Mouse (Mus musculus) R1 (cell line): ENCODE measurements around the gene Slc1a1.
A peak's percentile ranks its signal among the peaks of the same experiment; 100 is the strongest.

Experiments
- DNase-seq: peaks from one replicate; pipeline ENCODE4 v3.0.0-alpha.2; 2018; ENCODE audit warnings: low read depth, low spot score

Gene Slc1a1

DNA sequence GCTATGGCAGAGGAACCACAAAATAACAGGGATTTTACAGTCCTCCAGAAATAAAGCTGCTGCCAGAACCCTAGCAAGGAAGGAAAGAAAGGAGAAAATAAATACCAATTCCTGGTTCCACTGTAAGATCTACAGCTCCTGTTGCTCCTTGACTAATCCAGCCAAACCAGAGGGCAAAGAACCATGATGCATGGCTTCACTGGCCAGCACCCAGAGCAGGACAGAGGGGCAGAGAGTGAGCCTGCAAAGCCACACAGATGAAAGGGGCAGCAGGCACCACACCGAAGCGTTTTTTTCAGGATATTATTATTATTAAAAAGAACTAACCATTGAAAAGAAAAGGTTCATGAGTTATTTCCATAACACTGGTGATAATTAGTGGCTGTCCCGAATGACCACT is 17.2 kb downstream of the Slc1a1 start:
- DNase-seq, result no peak

DNA sequence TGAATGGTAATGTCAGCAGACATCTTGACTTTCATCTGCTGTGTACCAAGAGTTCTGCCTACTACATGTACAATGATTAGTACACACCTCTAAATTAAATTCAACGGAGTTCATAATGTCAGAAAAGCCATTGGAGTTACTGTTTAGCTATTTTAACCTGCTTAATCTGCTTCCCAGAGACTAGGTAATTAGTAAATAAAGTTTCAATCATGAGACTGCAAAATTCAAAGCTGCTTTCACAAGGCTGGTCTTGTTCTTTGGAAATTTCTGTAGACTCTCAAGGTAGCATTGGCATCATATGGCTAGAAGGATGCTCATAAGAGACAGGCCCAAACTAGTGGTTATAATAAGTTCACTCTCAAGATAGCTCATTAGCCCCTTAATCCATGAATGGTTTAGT is 20.0 kb downstream of the Slc1a1 start:
- DNase-seq, result no peak

DNA sequence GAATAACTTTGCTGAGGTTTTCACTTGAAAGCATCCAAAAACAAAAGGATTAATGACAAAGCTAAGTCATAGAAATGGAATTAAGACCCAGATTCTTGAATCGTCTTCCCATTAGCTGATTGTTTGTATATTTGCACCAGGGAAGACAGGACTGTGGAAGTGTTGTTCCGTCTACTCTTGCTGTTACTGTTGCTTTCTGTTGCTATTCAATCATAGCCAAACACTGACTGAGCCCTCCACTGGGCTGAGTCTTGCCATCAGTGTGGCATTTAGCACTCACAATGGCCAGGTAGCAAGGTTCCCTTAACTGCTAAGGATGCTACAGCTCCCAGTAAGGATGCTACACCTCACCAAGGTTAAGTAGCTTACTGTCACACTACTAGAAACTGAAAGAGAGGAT is 25.4 kb downstream of the Slc1a1 start:
- DNase-seq, result no peak

DNA sequence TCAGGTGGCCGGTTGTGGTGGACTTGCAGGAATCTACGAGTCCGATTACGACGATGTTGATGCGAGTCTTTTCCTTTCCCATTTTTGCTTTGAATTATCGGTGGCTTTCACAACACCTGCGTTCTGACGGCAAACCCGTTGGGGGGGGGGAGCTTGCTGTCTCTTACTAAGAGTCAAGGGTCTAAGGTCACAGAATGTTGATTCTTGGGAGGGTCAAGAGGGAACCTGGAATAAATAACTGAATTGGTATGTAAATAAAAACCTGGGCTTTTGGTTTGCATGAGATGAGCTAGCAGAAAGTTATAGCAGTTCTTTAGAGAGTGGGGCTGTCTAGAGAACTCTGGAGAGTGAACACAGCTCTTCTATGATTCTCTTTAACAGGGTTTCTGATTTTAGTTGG is 28.8 kb downstream of the Slc1a1 start:
- DNase-seq, result no peak

DNA sequence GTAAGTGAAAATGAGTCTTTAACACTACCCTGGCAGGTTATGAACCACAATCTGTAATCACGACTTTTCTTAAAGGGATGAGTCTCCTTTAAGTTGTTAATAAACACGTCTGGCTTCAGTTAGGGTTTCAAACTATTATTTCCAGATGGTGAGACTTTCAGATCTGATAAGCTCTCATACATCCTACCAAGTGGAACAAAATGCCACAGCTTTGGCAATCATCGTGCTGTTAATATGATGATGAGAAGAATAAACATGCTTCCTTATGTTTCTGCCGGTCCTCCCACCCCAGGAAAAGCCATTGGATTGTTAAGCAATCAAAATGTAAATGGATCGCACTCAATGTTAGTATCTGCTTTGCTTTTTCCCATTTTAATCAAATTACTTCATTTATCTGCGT is 30.1 kb downstream of the Slc1a1 start:
- DNase-seq, result no peak

DNA sequence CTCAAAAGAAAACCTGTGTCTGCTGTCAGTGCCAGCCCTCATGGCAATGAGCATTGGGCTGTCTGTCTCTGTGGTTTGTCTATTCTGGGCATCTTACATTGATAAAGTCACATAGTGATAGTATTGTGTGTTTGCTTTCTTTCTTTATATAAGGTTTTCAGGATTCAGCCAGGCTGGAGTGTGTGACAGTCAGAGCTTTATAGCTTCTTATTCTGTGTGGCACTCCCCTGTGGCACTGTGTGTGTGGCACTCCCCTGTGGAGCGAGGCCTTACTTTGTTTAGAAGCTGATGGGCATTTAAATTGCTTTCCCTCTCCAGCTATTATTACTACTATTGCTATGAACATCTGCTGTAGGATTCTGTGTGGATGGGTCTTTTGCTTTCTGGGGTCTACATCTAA is 30.7 kb downstream of the Slc1a1 start:
- DNase-seq, result no peak

DNA sequence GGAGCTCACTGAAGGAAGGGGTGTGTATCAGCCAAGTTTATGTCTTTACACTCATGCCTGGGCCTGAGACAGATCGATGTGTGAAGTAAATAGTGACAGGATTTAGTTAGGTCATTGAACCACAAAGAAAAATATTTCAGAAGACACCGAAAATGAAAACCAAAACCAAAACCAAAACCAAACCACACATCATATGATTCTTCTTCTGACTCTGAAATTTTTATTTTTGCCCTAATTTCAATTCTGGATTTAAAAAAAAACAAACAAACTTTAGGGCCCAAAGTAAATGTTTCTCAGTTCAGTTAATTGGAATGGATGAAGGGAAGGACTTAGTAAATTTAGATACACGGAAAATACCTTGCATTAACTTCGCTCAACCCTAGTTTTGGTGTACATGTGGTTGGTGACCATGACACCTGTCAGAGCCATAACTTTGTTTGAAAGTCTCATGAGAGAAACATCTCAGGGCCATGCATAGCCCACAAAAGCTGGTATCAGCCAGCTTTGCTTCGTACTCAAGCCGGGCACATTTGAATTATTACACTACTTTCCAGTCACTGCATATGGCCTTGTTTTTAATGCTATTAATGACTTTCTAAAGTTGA is 34.5 kb downstream of the Slc1a1 start:
- no peak for DNase-seq

DNA sequence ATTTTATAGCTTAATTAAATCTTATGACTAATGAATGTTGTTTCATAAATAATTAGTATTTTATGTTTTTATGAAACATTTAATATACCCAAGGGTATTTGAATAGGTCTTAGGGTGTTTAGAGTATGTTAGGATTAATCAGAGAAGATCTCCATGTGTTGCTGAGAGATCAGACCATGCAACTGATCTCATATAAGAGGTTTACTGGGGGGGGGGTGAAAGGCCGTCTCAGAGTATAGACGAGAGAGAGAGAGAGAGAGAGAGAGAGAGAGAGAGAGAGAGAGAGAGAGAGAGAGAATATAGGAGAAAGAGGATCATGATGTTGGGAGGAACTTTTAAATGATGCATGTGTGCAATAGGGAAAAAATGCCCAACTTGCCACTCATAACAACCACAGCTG is 35.5 kb downstream of the Slc1a1 start:
- no peak for DNase-seq

DNA sequence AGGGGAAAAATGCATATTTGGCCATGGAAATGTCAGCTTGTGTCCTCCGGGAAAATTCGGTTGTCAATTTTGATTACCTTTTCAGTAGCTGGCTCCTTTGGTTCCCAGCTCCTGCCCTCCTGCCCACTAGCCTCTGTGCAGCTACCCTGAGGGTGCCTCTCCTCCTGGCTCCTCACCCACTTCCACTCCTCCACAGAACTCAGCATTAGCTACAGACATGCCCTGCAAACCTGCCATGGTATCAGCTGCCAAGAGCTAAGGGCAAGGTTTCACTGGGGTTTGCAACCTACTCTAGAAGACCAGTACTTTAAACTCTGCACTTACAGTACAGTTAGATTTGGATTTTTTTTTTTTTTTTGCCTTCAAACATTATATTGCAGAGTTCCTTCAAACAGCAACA is 44.6 kb downstream of the Slc1a1 start:
- DNase-seq, result no peak

DNA sequence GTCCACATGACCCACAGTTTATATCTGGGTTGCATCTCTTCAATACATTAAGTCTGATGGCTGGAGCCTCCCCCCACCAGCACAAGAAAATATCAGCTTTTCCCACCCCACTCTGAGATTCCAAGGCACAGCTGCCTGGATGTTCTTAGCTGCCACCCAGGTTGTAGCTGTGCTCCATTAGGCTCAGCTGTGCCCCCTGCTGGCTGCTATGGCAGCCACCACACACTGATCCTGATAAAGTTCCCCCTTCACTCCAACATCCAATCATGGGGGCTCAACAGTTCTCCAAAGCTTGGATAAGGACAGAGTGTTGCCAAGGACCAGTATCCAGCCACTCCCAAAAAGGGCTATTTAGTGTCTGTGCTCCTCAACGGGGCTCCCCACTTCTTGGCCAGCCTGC is 48.3 kb downstream of the Slc1a1 start:
- peak; percentile 71 for DNase-seq

DNA sequence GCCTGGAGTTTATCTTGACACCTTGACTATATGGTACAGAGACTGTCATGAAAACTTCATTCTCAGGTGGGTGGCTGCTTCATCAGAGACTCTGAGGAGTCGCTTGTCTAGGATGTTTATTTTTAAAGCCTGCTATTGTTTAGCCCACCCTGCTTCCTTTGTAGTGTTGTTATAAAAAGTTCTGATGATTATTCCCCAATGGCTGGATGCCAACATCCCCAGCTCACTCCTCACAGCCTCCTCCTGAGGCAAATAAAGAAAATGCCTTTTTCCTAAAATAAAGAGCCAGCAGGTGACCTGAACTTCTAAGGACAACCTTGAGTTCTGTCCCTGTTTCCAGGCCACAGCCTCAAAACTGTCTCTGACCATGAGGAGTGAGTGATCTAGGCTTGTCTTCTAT is 53.6 kb downstream of the Slc1a1 start:
- no peak for DNase-seq

DNA sequence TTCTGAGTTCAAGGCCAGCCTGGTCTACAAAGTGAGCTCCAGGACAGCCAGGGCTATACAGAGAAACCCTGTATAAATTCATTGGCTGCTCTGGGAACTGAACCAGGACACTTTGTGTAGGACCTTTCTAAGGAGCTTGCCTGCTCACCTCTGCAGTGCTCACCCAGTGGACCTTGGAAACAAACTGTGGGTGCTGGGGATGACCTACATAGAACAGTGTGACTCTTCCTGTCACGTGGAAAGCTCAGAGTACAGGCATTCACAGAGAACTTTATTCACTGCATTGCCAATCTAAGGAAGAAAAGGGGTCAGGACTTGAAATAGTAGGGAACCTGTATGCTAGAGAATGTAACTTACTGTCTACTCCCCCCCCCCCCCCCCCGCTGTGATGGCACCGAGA is 54.4 kb downstream of the Slc1a1 start:
- DNase-seq, result no peak

DNA sequence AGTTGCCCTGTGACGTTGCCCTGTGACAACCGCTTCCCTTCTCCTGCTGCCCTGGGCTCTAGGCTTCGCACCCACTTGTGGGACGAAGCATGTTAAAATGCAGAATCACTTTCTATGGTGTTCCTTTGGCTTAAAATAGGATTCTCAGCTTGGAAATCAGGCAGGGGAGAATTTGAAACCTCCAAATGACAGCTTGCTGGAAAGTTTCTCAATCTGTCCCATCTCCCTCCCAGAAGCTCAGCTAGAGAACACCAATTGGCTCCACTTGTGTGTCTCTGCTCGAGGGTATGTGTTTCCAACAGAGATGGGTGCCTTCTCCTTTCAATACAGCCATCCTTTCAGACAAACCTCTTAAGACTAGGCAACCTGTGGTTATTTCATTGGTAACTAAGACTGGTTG is 56.4 kb downstream of the Slc1a1 start:
- DNase-seq, result no peak

DNA sequence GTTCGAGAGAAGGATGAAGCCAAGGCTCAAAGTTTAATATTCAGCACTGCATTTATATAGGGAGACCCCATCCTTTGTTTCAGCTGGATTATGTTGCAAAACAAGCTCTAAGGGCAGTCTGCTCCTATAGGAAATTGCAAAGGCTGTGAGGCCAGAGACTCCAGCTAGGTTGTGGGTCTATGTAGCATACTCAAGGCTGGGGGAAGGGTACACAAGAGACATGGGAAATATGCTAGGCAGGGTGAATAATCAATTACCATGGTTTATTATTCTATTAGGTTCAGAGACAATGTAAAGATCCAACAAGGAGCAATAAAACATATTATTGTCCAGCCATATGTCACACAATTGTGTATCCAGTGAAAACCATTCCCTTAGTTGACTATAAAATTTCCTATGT is 57.0 kb downstream of the Slc1a1 start:
- no peak for DNase-seq

DNA sequence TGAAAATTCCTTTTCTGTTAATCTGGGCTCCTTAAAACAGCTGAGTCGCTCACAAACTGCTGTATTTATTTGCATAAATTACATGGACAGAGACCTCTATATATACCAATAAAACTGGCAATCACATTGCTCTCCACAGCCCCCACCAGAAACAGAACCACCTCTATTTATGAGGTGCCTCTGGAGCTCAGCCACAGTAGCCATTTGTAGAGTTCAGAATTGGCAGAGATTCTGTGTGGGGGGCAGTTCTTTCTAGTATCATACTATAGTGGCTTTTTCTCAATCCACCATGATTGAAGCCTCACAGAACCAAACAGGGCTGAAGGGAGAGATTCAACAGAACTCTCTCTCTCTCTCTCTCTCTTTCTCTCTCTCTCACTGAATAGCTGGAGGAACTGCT is 61.8 kb downstream of the Slc1a1 start:
- no peak for DNase-seq

DNA sequence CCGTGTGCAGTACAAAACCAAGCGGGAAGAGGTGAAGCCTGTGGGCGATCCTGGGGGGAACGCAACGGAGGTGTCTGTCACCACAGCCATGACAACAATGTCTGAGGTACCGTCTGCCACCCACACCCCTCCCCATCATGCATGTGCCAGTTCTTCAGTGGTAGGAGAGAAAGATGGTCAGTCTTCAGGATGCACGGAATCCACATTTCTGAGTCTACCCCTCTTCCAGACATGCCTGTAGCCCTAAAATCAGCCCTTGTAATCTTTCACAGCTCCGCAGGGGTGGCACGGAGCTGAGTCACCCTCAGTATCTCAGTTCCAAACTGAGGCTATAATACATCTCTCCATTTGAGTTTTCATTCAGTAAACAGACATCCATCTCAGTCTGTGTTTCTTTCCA is 62.6 kb downstream of the Slc1a1 start:
- DNase-seq, result no peak

DNA sequence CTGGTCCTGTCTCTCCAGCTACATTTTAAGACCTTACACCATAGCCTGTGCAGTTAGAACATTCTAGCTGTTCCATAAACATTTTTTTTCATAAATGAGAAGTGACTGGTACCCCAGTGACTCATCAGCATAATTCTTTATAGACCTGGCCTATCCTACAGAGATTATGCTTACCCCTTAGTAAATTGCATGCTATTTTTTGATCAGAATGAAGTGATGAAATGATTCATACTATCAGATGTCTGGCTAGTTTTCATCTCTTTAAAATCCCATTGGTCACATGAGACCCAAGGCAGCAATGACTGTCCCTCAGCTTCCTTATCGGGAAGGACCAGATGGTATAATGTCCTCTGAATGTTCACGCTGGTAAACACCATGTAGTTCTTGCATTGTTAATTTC is 65.9 kb downstream of the Slc1a1 start:
- DNase-seq, result no peak

DNA sequence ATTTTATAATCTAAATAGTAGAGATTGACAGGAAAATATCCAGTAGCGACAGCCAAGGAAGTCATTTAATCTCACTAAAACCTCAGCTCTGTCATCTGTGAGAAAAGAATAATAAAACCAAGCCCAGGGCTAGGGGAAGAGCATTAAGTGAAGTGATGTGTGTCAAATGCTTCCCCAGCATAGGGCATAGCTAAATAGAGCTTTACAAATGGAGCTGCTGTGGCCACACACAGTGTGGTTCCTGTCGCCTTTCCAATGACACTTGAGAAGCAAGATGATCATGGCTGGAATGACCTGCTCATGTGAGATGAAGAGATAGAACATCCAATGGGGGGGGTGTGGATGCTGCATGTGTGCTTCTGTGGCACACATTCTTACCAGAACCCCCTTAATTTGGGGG is 67.3 kb downstream of the Slc1a1 start:
- no peak for DNase-seq

DNA sequence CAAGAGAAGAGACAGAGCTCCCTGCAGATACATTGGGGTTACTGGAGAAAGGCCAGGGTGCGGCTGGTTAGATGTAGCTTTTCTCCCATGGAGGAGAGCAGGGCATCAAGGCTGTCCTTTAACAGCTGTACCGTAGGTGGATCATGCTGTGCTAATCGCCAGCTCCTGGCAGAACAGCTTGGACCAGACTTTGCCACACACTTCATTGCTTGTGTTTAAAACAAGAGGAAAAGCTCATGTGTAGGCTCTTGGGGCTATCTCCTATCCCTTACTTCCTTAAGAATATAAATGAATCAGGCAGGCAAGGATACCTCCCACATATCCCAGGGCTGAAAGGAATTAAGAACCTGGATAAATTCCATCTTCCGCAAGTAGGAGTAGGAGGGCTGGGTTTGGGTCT is 68.0 kb downstream of the Slc1a1 start:
- no peak for DNase-seq

DNA sequence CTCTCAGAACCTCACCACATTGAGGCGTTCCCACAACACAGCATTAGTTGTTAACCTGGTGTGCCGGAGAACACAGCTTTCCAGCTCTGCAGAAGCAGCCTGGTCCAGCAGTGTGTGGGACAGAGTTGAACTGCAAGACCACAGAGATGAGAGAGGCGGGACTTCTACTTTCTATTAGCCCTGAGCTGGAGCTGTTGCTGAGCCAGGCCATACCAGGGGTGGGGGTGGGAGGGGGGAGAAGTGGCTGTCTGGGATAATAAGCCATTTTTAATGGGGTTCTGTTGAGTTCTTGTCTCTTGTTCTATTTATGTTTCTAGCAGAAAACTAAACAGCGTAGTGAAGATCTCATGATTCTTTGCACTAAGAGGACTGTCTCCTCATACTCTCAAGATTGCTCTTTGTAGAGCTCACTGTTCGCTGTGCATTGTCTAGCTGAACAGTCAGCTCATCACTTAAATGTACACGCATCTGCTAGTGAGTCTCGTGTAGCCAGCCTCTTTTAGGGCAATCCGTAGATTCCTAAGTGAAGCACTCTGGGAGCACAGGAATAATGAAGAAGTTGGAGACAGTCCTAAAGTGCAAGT is 68.8 kb downstream of the Slc1a1 start:
- no peak for DNase-seq

DNA sequence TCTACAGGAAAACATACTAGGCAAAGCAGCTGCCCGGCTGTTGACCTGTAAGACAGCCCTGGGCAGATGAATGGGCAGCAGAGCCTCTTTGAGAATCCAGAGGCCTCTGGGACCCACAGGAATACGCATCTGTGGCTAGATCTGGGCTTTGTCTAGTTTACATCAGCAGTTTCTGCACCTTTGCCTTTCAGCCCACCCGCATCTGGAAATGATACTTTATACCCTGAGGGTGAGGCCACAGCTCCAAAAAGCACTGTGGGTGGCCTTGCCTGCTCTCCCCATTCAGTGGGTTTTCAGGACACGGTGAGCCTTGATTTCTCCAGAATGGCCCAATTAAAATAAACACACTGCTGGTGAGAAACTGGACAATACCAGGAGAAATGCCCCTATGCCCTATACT is 73.3 kb downstream of the Slc1a1 start:
- DNase-seq, result no peak

DNA sequence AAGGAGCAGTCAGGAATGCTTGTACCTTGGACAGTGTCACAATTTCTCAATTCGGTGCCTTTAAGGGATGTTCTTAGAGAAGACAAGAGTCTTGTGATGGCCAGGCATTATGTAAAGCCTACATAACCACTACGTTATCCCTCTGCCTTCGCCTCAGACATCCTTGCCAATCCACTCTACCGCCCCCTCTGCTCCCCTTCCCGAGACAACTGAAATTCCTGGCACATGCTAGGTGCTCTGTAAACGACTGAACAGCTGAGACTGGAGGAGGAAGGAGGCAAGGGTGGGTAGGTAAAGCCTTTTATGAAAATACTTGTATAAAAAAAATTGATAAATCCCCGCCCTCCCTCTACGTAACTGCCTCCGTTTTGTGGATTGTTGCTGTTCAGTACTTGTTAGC is 73.8 kb downstream of the Slc1a1 start:
- DNase-seq, result no peak

DNA sequence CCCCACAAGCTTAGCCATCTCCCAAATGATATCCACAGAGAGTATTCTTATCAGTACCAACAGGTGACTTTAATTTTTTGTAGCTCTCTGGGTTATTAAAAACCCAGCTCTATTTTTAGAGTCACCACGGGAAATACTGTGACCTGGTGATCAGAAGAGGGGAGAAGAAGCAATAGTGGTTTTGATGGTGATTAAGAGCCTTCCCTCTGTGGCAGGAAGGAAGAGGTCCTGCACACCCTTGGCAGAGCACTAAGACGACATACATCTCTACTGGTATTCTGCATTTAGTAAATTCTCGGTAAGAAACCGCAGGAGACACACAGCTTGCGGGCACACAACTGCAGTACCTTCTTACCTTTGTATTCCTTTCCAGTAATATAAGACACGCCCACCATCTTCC is 79.7 kb downstream of the Slc1a1 start:
- no peak for DNase-seq

DNA sequence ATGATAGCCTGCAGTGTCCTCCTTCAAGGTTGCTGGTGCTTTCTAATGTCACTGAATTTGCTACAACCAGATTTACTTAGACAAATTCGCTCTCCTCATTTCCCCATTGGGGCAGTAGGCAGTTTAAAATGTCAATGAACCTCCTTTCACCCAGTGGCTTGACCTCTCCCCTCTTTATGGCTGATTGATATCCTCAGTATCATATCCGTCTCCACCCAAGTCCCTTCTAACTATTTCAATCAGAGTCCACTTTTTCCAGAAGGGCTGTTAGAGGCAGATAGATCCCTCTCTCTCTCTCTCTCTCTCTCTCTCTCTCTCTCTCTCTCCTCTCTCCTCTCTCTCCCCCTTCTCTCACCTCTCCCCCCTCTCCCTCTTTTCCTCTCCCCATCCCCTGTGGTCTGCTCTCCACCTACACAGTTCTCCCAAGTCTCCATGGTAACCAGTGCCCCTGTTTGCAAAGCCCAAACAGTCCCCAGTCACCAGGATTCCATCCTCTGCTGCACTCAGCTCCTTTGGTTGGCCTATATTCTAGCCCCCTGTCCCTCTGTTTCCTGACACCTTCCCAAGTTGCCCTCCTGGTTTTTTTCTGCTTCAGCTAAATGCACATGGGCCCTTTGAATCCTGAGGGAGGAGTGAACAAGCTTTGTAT is 80.9 kb downstream of the Slc1a1 start:
- peak; percentile 33 for DNase-seq
